13 mouse cellular contexts compared by ENCODE assay signal in the genomic region with DNA sequence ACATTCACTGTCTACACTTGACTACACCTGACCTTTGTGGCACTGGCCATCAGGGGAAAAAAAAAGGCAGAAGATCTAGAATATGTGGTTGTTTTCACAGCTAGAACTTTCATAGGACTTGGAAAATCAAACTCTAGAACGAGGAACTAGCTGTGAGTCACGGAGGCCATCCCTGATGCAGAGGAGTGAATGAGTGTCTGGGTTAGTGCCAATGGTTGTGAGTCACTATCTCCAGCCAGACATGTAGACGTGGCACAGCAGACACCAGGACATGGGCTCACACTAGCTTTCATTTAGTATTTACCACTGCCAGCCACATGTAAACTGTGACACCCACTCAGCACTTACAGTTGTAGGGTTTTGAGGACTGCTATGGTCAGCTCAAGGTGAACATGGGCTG. TPM values are rescaled to one million over a fixed set of nuclear protein-coding genes. Genes with fewer than 3 reads are reported as not detected.
DNase-seq lines count a peak whose midpoint lies in the region; TF ChIP-seq lines count a peak whose summit lies in the region.
"Had no signal": no experiment of that assay in that cellular context is flagged by ENCODE, and none has a peak within 500 bp of the region (broad histone marks: within the 10 kb centered on the region; RNA-seq: fewer than 3 reads in every experiment).

No protein-coding gene starts in this region.

- H3K4me1 ChIP-seq in embryonic fibroblast, embryonic 13.5 days (ENCODE audit: control insufficient read depth, insufficient read depth, low read length) = no peaks in the 10 kb centered on the region
- peaks cover 11% of the 10 kb centered on the region for H3K4me1 ChIP-seq in midbrain, embryonic 10.5 days
- H3K4me1 ChIP-seq: forebrain, embryonic 13.5 days had no signal

- H3K36me3 ChIP-seq in C2C12 (ENCODE audit: control insufficient read depth, insufficient read depth) = no peaks in the 10 kb centered on the region
- H3K36me3 ChIP-seq in midbrain, embryonic 10.5 days = no peaks in the 10 kb centered on the region
- H3K36me3 ChIP-seq: hindbrain, embryonic 10.5 days had no signal

- H3K27ac ChIP-seq in embryonic fibroblast, embryonic 13.5 days (ENCODE audit: insufficient read depth, low read length) = peak overlapping the region; percentile 87
- H3K27ac ChIP-seq in midbrain, embryonic 10.5 days (replicated peaks) = no peak overlapping the region
- H3K27ac ChIP-seq: forebrain, embryonic 13.5 days; hindbrain, embryonic 10.5 days; liver, embryonic 14.5 days had no signal

- TF ChIP-seq CTCF in C2C12 (IDR thresholded peaks at IDR 0.05; ENCODE audit: control insufficient read depth, insufficient read depth, insufficient read length) = no peak
- TF ChIP-seq CTCF in embryonic fibroblast, embryonic 13.5 days (IDR thresholded peaks at IDR 0.05; ENCODE audit: borderline replicate concordance, insufficient read depth, low read length) = no peak

- no peaks in the 10 kb centered on the region for H3K9me3 ChIP-seq in midbrain, embryonic 10.5 days (replicated peaks)
- H3K9me3 ChIP-seq: forebrain, embryonic 13.5 days; hindbrain, embryonic 10.5 days had no signal

- no peaks in the 10 kb centered on the region for H3K79me3 ChIP-seq in C2C12 (ENCODE audit: low read depth)

- WGBS in midbrain, embryonic 10.5 days = 86% methylated on average over 3 of the region's 3 CpGs

- H3ac ChIP-seq in C2C12 (ENCODE audit: control insufficient read depth, insufficient read length, low read depth) = no peak overlapping the region

- TF ChIP-seq POLR2A in embryonic fibroblast, embryonic 13.5 days (IDR thresholded peaks at IDR 0.05; ENCODE audit: low read depth, low read length) = no peak

- peak; percentile 35 for DNase-seq in layer of hippocampus, adult 9-11 months
- no peak for DNase-seq in layer of hippocampus, postnatal 14 days (ENCODE audit: low spot score in 2 of 2)
- DNase-seq in MN1 (ENCODE audit: low spot score) = peak; percentile 68
- no peak for DNase-seq in thymus, postnatal 4 days
- no peak for DNase-seq in midbrain, embryonic 10.5 days (ENCODE audit: low spot score)
- no peak for DNase-seq in spleen, postnatal 4 days (ENCODE audit: low spot score in 2 of 2)

- no peaks in the 10 kb centered on the region for H3K79me2 ChIP-seq in C2C12 (ENCODE audit: control insufficient read depth, insufficient read depth)

- H3K4me3 ChIP-seq in C2C12 (ENCODE audit: insufficient read depth, poor library complexity, severe bottlenecking) = no peak overlapping the region
- H3K4me3 ChIP-seq in embryonic fibroblast, embryonic 13.5 days (ENCODE audit: insufficient read depth, low read length) = no peak overlapping the region
- H3K4me3 ChIP-seq in midbrain, embryonic 10.5 days = no peak overlapping the region
- H3K4me3 ChIP-seq: forebrain, embryonic 13.5 days; hindbrain, embryonic 10.5 days had no signal

- H3K27me3 ChIP-seq in C2C12 (ENCODE audit: control insufficient read depth, insufficient read depth, insufficient read length) = no peaks in the 10 kb centered on the region
- H3K27me3 ChIP-seq in midbrain, embryonic 10.5 days (ENCODE audit: low read depth, poor library complexity, severe bottlenecking) = 0 out of 2 replicates have a peak, but pooled peaks cover 5% of the 10 kb centered on the region
- H3K27me3 ChIP-seq: forebrain, embryonic 13.5 days had no signal

TF ChIP-seq in C2C12, 6 proteins besides CTCF, POLR2A, EP300 and RAD21:
- no peak for TF ChIP-seq USF1 (IDR thresholded peaks at IDR 0.05; ENCODE audit: low read depth)
- TF ChIP-seq MAX (IDR thresholded peaks at IDR 0.05) = no peak
- peak; percentile 63 for TF ChIP-seq FOSL1 (IDR thresholded peaks at IDR 0.05; ENCODE audit: insufficient read depth, low read length, poor library complexity, severe bottlenecking)
- no peak for TF ChIP-seq MYOG (IDR thresholded peaks at IDR 0.05; ENCODE audit: control insufficient read depth, extremely low read depth, insufficient read length)
- TF ChIP-seq MYOD1 (IDR thresholded peaks at IDR 0.05; ENCODE audit: control insufficient read depth, insufficient read length, low read depth) = peak; percentile 2
- no peak for TF ChIP-seq CEBPB (IDR thresholded peaks at IDR 0.05; ENCODE audit: low read depth)

RNA-seq across cellular contexts. Expression of a gene that starts 8.9 kb away (rescaled TPM):
- 1 to 10 TPM; 3.1 to 4.0 TPM for total RNA-seq in layer of hippocampus, postnatal 14 days (2021)
- 0.22 TPM for polyA plus RNA-seq in C2C12 (2012; fragmentation: generic; extraction: Trizol)
- 1.4 TPM in 2 replicates for polyA plus RNA-seq in embryonic fibroblast, embryonic 13.5 days (2011; ENCODE audit: insufficient read length, low read depth, missing spikeins)
- polyA plus RNA-seq in midbrain, embryonic 10.5 days (2016; fragmentation: Nextera tagmentation; extraction: Ambion mirVana) = 1.2 and 2.8 TPM in 2 replicates
- total RNA-seq: monocyte, adult 5-6 weeks had no signal
- polyA plus RNA-seq: small intestine, adult 2 months had no signal

RNA-seq across cellular contexts. Expression of a gene that starts 17.5 kb away (rescaled TPM):
- 1 to 10 TPM; 2.3 to 3.8 TPM for total RNA-seq in layer of hippocampus, postnatal 14 days (2021)
- 2.0 TPM for polyA plus RNA-seq in C2C12 (2012; fragmentation: generic; extraction: Trizol)
- 1.6 and 3.8 TPM in 2 replicates for polyA plus RNA-seq in embryonic fibroblast, embryonic 13.5 days (2011; ENCODE audit: insufficient read length, low read depth, missing spikeins)
- polyA plus RNA-seq in midbrain, embryonic 10.5 days (2016; fragmentation: Nextera tagmentation; extraction: Ambion mirVana) = 6.1 and 8.1 TPM in 2 replicates
- total RNA-seq: monocyte, adult 5-6 weeks had no signal

RNA-seq across cellular contexts. Expression of a gene that starts 49.3 kb away (rescaled TPM):
- under 1 TPM; 0.16 to 0.43 TPM for total RNA-seq in layer of hippocampus, postnatal 14 days (2021)
- polyA plus RNA-seq in C2C12 (2012; fragmentation: generic; extraction: Trizol) = not detected
- not detected in 2 replicates for polyA plus RNA-seq in embryonic fibroblast, embryonic 13.5 days (2011; ENCODE audit: insufficient read length, low read depth, missing spikeins)
- polyA plus RNA-seq in midbrain, embryonic 10.5 days (2016; fragmentation: Nextera tagmentation; extraction: Ambion mirVana) = 0.14 and 0.19 TPM in 2 replicates
- polyA plus RNA-seq: forebrain, embryonic 13.5 days; hindbrain, embryonic 10.5 days; small intestine, adult 2 months had no signal

Comparison
In these comparisons a context has a peak if more than half of its experiments do, and no peak if none do; other contexts are left out.
1. DNase-seq: peak in layer of hippocampus, adult 9-11 months (single experiment) and MN1 (single experiment); none in layer of hippocampus, postnatal 14 days (0 of 2), thymus, postnatal 4 days (single experiment), midbrain, embryonic 10.5 days (single experiment) and spleen, postnatal 4 days (0 of 2).